Comparison of ENCODE assay signal across 8 mouse cellular contexts in the genomic region with DNA sequence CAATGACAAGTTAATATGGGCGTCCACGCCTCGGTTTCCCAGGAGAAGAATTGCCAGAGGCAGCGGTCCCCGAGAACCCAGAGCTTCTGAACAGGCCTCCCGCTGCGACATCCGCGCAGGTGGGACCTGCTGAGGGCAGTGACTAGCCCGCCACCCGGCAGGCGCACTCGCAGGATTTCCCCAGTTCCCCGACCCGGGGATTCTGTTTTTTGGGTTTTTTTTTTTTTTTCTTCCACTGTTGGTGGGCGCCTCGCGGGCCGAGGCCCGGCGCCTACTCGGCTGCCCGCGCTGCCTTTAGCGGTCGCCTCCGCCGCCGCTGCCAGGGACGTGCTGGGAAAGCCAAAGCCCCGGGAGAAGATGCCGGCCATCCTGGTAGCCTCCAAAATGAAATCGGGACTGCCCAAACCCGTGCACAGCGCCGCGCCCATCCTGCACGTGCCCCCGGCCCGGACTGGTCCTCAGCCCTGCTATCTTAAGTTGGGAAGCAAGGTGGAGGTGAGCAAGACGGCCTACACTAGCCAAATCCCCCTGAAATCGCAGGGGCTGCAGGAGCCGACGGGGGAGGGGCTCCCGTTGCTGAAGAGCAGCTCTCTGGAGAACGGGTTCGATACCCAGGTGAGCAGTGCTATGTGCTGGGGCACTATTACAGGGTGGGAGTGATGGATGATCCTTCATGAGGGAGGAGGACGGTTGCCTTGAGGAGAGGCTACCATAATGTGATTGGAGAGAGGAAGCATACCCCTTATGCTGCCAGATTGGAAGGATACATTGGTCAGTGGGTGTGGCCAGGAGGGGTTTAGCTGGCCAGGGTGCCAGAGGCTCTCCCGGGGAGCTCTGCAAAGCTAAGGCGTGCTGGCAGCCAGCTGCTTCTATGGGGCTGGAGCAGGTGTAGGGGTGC.
DNase-seq lines count a peak whose midpoint lies in the region; ATAC-seq and TF ChIP-seq lines count a peak whose summit lies in the region.

No protein-coding gene starts in this region.

- no peaks in the 10 kb centered on the region; the same call in 1 of the 2 replicates for H3K9me3 ChIP-seq in megakaryocyte, embryonic 14.5 days
- no peaks in the 10 kb centered on the region for H3K9me3 ChIP-seq in heart, embryonic 12.5 days (replicated peaks)
- no peaks in the 10 kb centered on the region for H3K9me3 ChIP-seq in limb, embryonic 14.5 days (ENCODE audit: control insufficient read depth, low read length)

- H3K9ac ChIP-seq in heart, embryonic 12.5 days = peak overlapping the region; percentile 87
- H3K9ac ChIP-seq in limb, embryonic 14.5 days (ENCODE audit: low read depth, low read length, severe bottlenecking) = peak overlapping the region; percentile 67

- TF ChIP-seq CTCF in olfactory bulb, adult 2 months (IDR thresholded peaks at IDR 0.05; ENCODE audit: insufficient read depth, low read depth, low read length) = no peak

- H3K4me1 ChIP-seq in megakaryocyte, embryonic 14.5 days = peaks cover 31% of the 10 kb centered on the region
- H3K4me1 ChIP-seq in heart, embryonic 12.5 days (replicated peaks) = peaks cover 47% of the 10 kb centered on the region
- peaks cover 21% of the 10 kb centered on the region for H3K4me1 ChIP-seq in limb, embryonic 14.5 days (ENCODE audit: control insufficient read depth, insufficient read depth, low read length)
- peaks cover 37% of the 10 kb centered on the region for H3K4me1 ChIP-seq in olfactory bulb, adult 2 months (ENCODE audit: control insufficient read depth, insufficient read depth, low read length)

- no peak for TF ChIP-seq POLR2A in limb, embryonic 14.5 days (IDR thresholded peaks at IDR 0.05; ENCODE audit: borderline replicate concordance, extremely low read depth, insufficient read depth, insufficient read length)
- TF ChIP-seq POLR2A in olfactory bulb, adult 2 months (IDR thresholded peaks at IDR 0.05; ENCODE audit: insufficient read depth, low read depth, low read length) = no peak

- no peak for ATAC-seq in megakaryocyte, adult 5-6 weeks (ENCODE audit: poor library complexity, severe bottlenecking)
- no peak for ATAC-seq in heart, embryonic 12.5 days (ENCODE audit: insufficient number of reproducible peaks, low FRiP score)
- no peak for ATAC-seq in limb, embryonic 14.5 days (ENCODE audit: low FRiP score, low read depth)

- H3K27me3 ChIP-seq in megakaryocyte, embryonic 14.5 days (replicated peaks) = peaks cover 93% of the 10 kb centered on the region
- H3K27me3 ChIP-seq in heart, embryonic 12.5 days (replicated peaks) = peaks cover 12% of the 10 kb centered on the region
- H3K27me3 ChIP-seq in limb, embryonic 14.5 days (ENCODE audit: control insufficient read depth, insufficient read depth, low read length) = peaks cover 30% of the 10 kb centered on the region

- WGBS in heart, embryonic 12.5 days = 2% methylated on average over 50 of the region's 50 CpGs
- WGBS in limb, embryonic 14.5 days = 4% methylated on average over 48 of the region's 50 CpGs
- WGBS in olfactory bulb, adult 2 months = 2% methylated on average over 50 of the region's 50 CpGs

- DNase-seq in cerebellum, adult 9-10 months = peak; percentile 72
- DNase-seq in limb, embryonic 14.5 days (ENCODE audit: low spot score) = no peak
- DNase-seq in spleen, postnatal 36 days (ENCODE audit: low spot score in 2 of 2) = no peak
- no peak for DNase-seq in c-Kit-positive CD71-positive TER-119-positive erythroid progenitor cells, embryonic 14.5 days (ENCODE audit: low spot score)

- H3K4me2 ChIP-seq in heart, embryonic 12.5 days = peak overlapping the region; percentile 97
- H3K4me2 ChIP-seq in limb, embryonic 14.5 days (replicated peaks; ENCODE audit: low read depth, low read length, severe bottlenecking) = peak overlapping the region; percentile 98

- H3K36me3 ChIP-seq in megakaryocyte, embryonic 14.5 days (replicated peaks; ENCODE audit: low read length) = no peaks in the 10 kb centered on the region
- H3K36me3 ChIP-seq in heart, embryonic 12.5 days = no peaks in the 10 kb centered on the region
- H3K36me3 ChIP-seq in limb, embryonic 14.5 days (ENCODE audit: control insufficient read depth, insufficient read depth, low read length) = no peaks in the 10 kb centered on the region

- peak overlapping the region; percentile 84 for H3K27ac ChIP-seq in heart, embryonic 12.5 days (ENCODE audit: poor library complexity, severe bottlenecking)
- H3K27ac ChIP-seq in limb, embryonic 14.5 days (replicated peaks; ENCODE audit: low read depth, low read length) = no peak overlapping the region
- peak overlapping the region; percentile 86 for H3K27ac ChIP-seq in olfactory bulb, adult 2 months (ENCODE audit: insufficient read depth, low read depth, low read length)

- peak overlapping the region; percentile 91 for H3K4me3 ChIP-seq in megakaryocyte, embryonic 14.5 days (replicated peaks)
- H3K4me3 ChIP-seq in heart, embryonic 12.5 days = peak overlapping the region; percentile 70
- peak overlapping the region; percentile 58 for H3K4me3 ChIP-seq in limb, embryonic 14.5 days (replicated peaks; ENCODE audit: low read length)
- H3K4me3 ChIP-seq in olfactory bulb, adult 2 months (ENCODE audit: insufficient read depth, low read depth, low read length) = peak overlapping the region; percentile 90
